In genomic region chr7:34646144-34646795, GRCm38 (mm10) we compare ENCODE assay signal across 20 mouse cellular contexts. TPM values are rescaled to one million over a fixed set of nuclear protein-coding genes. Genes with fewer than 3 reads are reported as not detected.
DNase-seq lines count a peak whose midpoint lies in the region; ATAC-seq and TF ChIP-seq lines count a peak whose summit lies in the region.
"Had no signal": no experiment of that assay in that cellular context is flagged by ENCODE, and none has a peak within 500 bp of the region (broad histone marks: within the 10 kb centered on the region; RNA-seq: fewer than 3 reads in every experiment).

No protein-coding gene starts in this region.

- dilution Hi-C loops in CH12.LX (cut with MboI; ENCODE audit: extremely low pct_ligation_motif_present, extremely low pct_unique_long_range_greater_than_20kb, low sequenced_read_pairs): no loop called here

- H3K9me3 ChIP-seq in neural tube, embryonic 12.5 days: no peaks in the 10 kb centered on the region
- H3K9me3 ChIP-seq in neural tube, embryonic 15.5 days (replicated peaks): no peaks in the 10 kb centered on the region
- peaks cover 24% of the 10 kb centered on the region for H3K9me3 ChIP-seq in CH12.LX (replicated peaks; ENCODE audit: low read length)
- H3K9me3 ChIP-seq: embryonic facial prominence, embryonic 10.5 days; embryonic facial prominence, embryonic 15.5 days; intestine, embryonic 15.5 days; limb, embryonic 12.5 days had no signal

- TF ChIP-seq EP300 in CH12.LX (IDR thresholded peaks at IDR 0.05; ENCODE audit: low read length): no peak

- ATAC-seq in frontal cortex, adult (ENCODE audit: low TSS enrichment): peak; percentile 96
- no peak for ATAC-seq in neural tube, embryonic 12.5 days (ENCODE audit: low FRiP score, low read depth)
- ATAC-seq in neural tube, embryonic 15.5 days (ENCODE audit: low FRiP score): no peak
- ATAC-seq: CD4-positive, CD25-positive, alpha-beta regulatory T cell, adult 4 months; hindbrain, embryonic 16.5 days; intestine, embryonic 15.5 days; liver, embryonic 12.5 days; midbrain, embryonic 16.5 days had no signal

- H3K9ac ChIP-seq in neural tube, embryonic 12.5 days: no peak overlapping the region
- no peak overlapping the region for H3K9ac ChIP-seq in neural tube, embryonic 15.5 days (replicated peaks)
- H3K9ac ChIP-seq in CH12.LX (ENCODE audit: insufficient read depth, low read depth): no peak overlapping the region
- H3K9ac ChIP-seq: embryonic facial prominence, embryonic 15.5 days; intestine, embryonic 15.5 days; limb, embryonic 12.5 days; liver, embryonic 12.5 days; liver, postnatal 0 days had no signal

- H3K27ac ChIP-seq in neural tube, embryonic 12.5 days: no peak overlapping the region
- H3K27ac ChIP-seq in neural tube, embryonic 15.5 days (replicated peaks): no peak overlapping the region
- peak overlapping the region; percentile 21; the same call in 1 of the 2 replicates for H3K27ac ChIP-seq in CH12.LX (ENCODE audit: insufficient read depth, low read depth)
- H3K27ac ChIP-seq in brown adipose tissue, adult 24 weeks (replicated peaks; ENCODE audit: low read depth, low read length): peak overlapping the region; percentile 51; the same call in 1 of the 2 replicates
- H3K27ac ChIP-seq: embryonic facial prominence, embryonic 10.5 days; embryonic facial prominence, embryonic 15.5 days; hindbrain, embryonic 10.5 days; intestine, embryonic 15.5 days; limb, embryonic 12.5 days; liver, embryonic 12.5 days had no signal

- 81% methylated on average over 12 of the region's 12 CpGs for WGBS in neural tube, embryonic 12.5 days
- 71% methylated on average over 12 of the region's 12 CpGs for WGBS in neural tube, embryonic 15.5 days

- H3K79me2 ChIP-seq in CH12.LX (replicated peaks; ENCODE audit: control insufficient read depth, extremely low read depth, insufficient read depth, poor library complexity, severe bottlenecking): no peaks in the 10 kb centered on the region

- no peak for TF ChIP-seq RAD21 in CH12.LX (IDR thresholded peaks at IDR 0.05; ENCODE audit: low read depth, low read length)

- peaks cover 52% of the 10 kb centered on the region for H3K4me1 ChIP-seq in neural tube, embryonic 12.5 days
- peaks cover 64% of the 10 kb centered on the region for H3K4me1 ChIP-seq in neural tube, embryonic 15.5 days
- peaks cover 25 to 81% of the 10 kb centered on the region in 2 experiments for H3K4me1 ChIP-seq in CH12.LX (ENCODE audit: control insufficient read depth in 1 of 2, insufficient read depth in 2 of 2)
- H3K4me1 ChIP-seq in brown adipose tissue, adult 24 weeks (ENCODE audit: control insufficient read depth, insufficient read depth, insufficient read length, low read length): no peaks in the 10 kb centered on the region; the same call in 1 of the 2 replicates
- H3K4me1 ChIP-seq: liver, embryonic 12.5 days had no signal

- DNase-seq in frontal cortex, postnatal 10 days (ENCODE audit: low spot score in 2 of 2): no peak
- no peak for DNase-seq in CH12.LX (ENCODE audit: extremely low read depth)
- DNase-seq in thymus, adult 18-20 months: no peak
- DNase-seq: thymus, postnatal 25 days had no signal

- H3K27me3 ChIP-seq in neural tube, embryonic 12.5 days (replicated peaks): no peaks in the 10 kb centered on the region
- no peaks in the 10 kb centered on the region for H3K27me3 ChIP-seq in neural tube, embryonic 15.5 days (replicated peaks)
- no peaks in the 10 kb centered on the region for H3K27me3 ChIP-seq in CH12.LX (replicated peaks)
- H3K27me3 ChIP-seq: embryonic facial prominence, embryonic 15.5 days; intestine, embryonic 15.5 days; limb, embryonic 12.5 days had no signal

- TF ChIP-seq POLR2A in CH12.LX (IDR thresholded peaks at IDR 0.05; ENCODE audit: low read depth, low read length): no peak

- TF ChIP-seq CTCF in CH12.LX (conservative IDR thresholded peaks at IDR 0.05 in 1 of 2, IDR thresholded peaks at IDR 0.05 in 1 of 2; ENCODE audit: low read depth in 2 of 2, low read length in 2 of 2): no peak

- in situ Hi-C loops in CH12.LX (cut with MboI; ENCODE audit: low pct_ligation_motif_present, low pct_unique_long_range_greater_than_20kb, low sequenced_read_pairs): no loop called here

- peaks cover 86% of the 10 kb centered on the region for H3K36me3 ChIP-seq in neural tube, embryonic 12.5 days
- peaks cover 50% of the 10 kb centered on the region for H3K36me3 ChIP-seq in neural tube, embryonic 15.5 days
- peaks cover 45 to 86% of the 10 kb centered on the region in 2 experiments for H3K36me3 ChIP-seq in CH12.LX (replicated peaks in 1 of 2; ENCODE audit: control insufficient read depth in 1 of 2, insufficient read depth in 1 of 2, low read length in 1 of 2)

- H3K4me2 ChIP-seq in neural tube, embryonic 12.5 days (replicated peaks): 0 out of 2 replicates have a peak overlapping the region, but pooled peaks have one; percentile 7
- no peak overlapping the region for H3K4me2 ChIP-seq in neural tube, embryonic 15.5 days
- H3K4me2 ChIP-seq in CH12.LX (ENCODE audit: insufficient read depth, low read depth, poor library complexity, severe bottlenecking): no peak overlapping the region
- H3K4me2 ChIP-seq: embryonic facial prominence, embryonic 15.5 days; intestine, embryonic 15.5 days; limb, embryonic 12.5 days; liver, embryonic 12.5 days; midbrain, embryonic 11.5 days had no signal

- no peak overlapping the region for H3K4me3 ChIP-seq in neural tube, embryonic 12.5 days
- no peak overlapping the region for H3K4me3 ChIP-seq in neural tube, embryonic 15.5 days (replicated peaks)
- peak overlapping the region in 1 of 3 experiments; percentile 17 for H3K4me3 ChIP-seq in CH12.LX (replicated peaks in 1 of 3; ENCODE audit: low read depth in 2 of 3, low read length in 2 of 3, poor library complexity in 1 of 3)
- no peak overlapping the region for H3K4me3 ChIP-seq in brown adipose tissue, adult 24 weeks (ENCODE audit: insufficient read depth, low read depth, low read length)
- H3K4me3 ChIP-seq: embryonic facial prominence, embryonic 10.5 days; embryonic facial prominence, embryonic 15.5 days; hindbrain, embryonic 10.5 days; intestine, embryonic 15.5 days; limb, embryonic 12.5 days; liver, embryonic 12.5 days had no signal

TF ChIP-seq in CH12.LX, 34 proteins besides CTCF, POLR2A, EP300 and RAD21:
- TF ChIP-seq E2F4 (IDR thresholded peaks at IDR 0.05; ENCODE audit: insufficient replicate concordance, low read depth, low read length) (no peak), USF2 (conservative IDR thresholded peaks at IDR 0.05; ENCODE audit: low read depth, low read length) (no peak), MXI1 (IDR thresholded peaks at IDR 0.05; ENCODE audit: low read depth, low read length) (no peak), NELFE (IDR thresholded peaks at IDR 0.05; ENCODE audit: low read depth, low read length) (no peak), CHD2 (IDR thresholded peaks at IDR 0.05; ENCODE audit: low read length) (no peak), IRF4 (IDR thresholded peaks at IDR 0.05; ENCODE audit: low read depth, low read length) (no peak), MAZ (IDR thresholded peaks at IDR 0.05; ENCODE audit: low read depth, low read length) (no peak), UBTF (IDR thresholded peaks at IDR 0.05; ENCODE audit: low read depth, low read length) (no peak), ZNF384 (IDR thresholded peaks at IDR 0.05; ENCODE audit: low read depth, low read length) (no peak)

RNA-seq across cellular contexts. Expression of gene Kctd15, which starts 10.3 kb away (rescaled TPM):
- 41.9 and 44.7 TPM in 2 replicates for polyA plus RNA-seq in neural tube, embryonic 12.5 days (2016; fragmentation: Nextera tagmentation; extraction: Ambion mirVana)
- 26.0 and 26.9 TPM in 2 replicates for polyA plus RNA-seq in neural tube, embryonic 15.5 days (2015; fragmentation: Nextera tagmentation; extraction: Ambion mirVana)
- total RNA-seq in CH12.LX (2012; rRNA removed) (16.4 and 21.6 TPM in 2 replicates), CH12.LX (2014; rRNA removed) (20.4 and 24.0 TPM in 2 replicates)
- 34.9 and 39.0 TPM in 2 replicates for polyA plus RNA-seq in CH12.LX (2012; ENCODE audit: insufficient read length, low read depth)
- 13.7 and 14.0 TPM in 2 replicates for polyA plus RNA-seq in brown adipose tissue, adult 24 weeks (2012; ENCODE audit: insufficient read depth, insufficient read length, missing spikeins)
- total RNA-seq: granulocyte monocyte progenitor cell, adult 5-6 weeks had no signal
- polyA plus RNA-seq: CD4-positive, CD25-positive, alpha-beta regulatory T cell, adult 4 months had no signal

Comparison
In these comparisons a context has a peak if more than half of its experiments do, and no peak if none do; other contexts are left out.
1. H3K27ac ChIP-seq: peak in CH12.LX (single experiment) and brown adipose tissue, adult 24 weeks (single experiment); none in neural tube, embryonic 12.5 days (single experiment) and neural tube, embryonic 15.5 days (single experiment).